Mouse (Mus musculus) bone marrow, adult 2 months (tissue): Measurements from ENCODE around the gene Rab37.

ENCODE experiments used
- CTCF ChIP-seq: fragments of 200-500 bp; IDR thresholded peaks from 2 replicates; pipeline ENCODE4 v1.5.1; 2011; ENCODE audit warnings: low read length, control low read depth; ENCODE audit not compliant: control insufficient read depth, insufficient read depth
- POLR2A ChIP-seq: fragments of 200-500 bp; IDR thresholded peaks from 2 replicates; pipeline ENCODE4 v1.6.1; 2011; ENCODE audit warnings: low read depth, mild to moderate bottlenecking, control low read depth, low read length, borderline replicate concordance; ENCODE audit not compliant: control insufficient read depth

DNA sequence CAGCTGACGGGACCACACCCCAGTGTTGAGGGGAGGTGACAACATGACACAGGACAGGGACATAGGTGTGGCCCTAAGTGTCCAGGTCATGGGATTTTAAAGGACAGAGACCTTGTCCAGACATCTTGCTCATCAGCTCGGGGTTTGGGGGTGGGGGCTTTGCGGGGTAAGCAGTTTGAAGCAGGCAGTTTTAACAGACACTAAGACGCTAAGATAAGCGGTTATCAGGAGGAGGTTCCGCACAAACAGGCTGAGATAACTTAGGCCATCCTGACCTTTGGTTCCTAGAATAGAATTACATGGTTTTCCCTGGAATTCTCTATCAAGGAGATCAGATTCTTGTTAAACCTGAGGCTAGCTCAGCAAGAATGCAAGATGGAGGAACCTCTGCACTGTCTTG, 103.5 kb downstream of the Rab37 start:
- TF ChIP-seq CTCF (no peak), POLR2A (no peak)
